Mouse (Mus musculus) CH12.LX (cell line): ENCODE data around the gene Alkbh6.

ENCODE experiments used
- HCFC1 ChIP-seq: IDR thresholded peaks from 2 replicates; pipeline ENCODE4 v1.6.1; 2012; ENCODE audit warnings: low read depth, mild to moderate bottlenecking, inconsistent platforms, low read length, improper control_type of control experiment
- TBP ChIP-seq: conservative IDR thresholded peaks from 2 replicates; pipeline ENCODE4 v1.6.1; 2011; ENCODE audit warnings: low read depth, low read length, improper control_type of control experiment
- ZC3H11A ChIP-seq: IDR thresholded peaks from 2 replicates; pipeline ENCODE4 v1.6.1; 2012; ENCODE audit warnings: low read depth, mild to moderate bottlenecking, inconsistent platforms, low read length, improper control_type of control experiment

DNA sequence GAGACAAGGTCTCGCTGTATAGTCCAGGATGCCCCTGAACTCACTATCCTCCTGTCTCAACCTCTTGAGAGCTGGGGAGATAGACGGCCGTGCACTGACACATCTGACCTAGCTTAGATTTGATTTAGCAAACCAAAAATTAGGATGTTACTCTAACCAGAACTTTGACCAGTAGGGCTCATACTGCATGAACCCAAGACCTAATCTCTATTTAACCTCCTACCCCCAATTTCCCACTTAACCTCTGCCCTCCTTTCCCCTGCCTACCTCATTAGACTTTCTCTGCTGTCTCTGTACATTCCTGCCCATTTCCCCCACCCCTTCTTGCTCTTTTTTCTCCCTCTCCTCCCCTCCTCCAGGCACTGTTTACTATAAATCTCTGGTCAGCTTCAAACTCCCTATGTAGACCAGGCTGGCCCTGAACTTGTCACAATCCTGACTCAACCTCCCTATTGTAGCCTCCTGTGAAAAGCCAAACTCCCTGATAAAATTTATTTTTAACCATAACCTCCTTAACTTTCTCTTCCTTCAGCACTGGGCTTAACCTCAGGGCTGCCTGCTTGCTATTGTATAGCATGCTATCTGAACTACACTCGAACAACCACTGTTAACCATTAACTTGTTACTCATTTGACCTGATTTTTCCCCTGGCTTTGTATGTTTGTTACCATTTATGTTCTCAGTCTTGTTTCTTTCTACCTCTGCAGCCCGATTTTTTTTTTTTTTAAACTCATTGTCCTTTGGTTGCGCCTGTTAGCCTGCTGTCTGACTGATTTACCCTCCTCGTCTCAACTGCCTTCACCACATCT is 50.1 kb downstream of the Alkbh6 start:
- TF ChIP-seq TBP = no peak
- no peak for TF ChIP-seq ZC3H11A
- TF ChIP-seq HCFC1 = no peak
